ENCODE assay signal across 8 mouse cellular contexts in the genomic region with DNA sequence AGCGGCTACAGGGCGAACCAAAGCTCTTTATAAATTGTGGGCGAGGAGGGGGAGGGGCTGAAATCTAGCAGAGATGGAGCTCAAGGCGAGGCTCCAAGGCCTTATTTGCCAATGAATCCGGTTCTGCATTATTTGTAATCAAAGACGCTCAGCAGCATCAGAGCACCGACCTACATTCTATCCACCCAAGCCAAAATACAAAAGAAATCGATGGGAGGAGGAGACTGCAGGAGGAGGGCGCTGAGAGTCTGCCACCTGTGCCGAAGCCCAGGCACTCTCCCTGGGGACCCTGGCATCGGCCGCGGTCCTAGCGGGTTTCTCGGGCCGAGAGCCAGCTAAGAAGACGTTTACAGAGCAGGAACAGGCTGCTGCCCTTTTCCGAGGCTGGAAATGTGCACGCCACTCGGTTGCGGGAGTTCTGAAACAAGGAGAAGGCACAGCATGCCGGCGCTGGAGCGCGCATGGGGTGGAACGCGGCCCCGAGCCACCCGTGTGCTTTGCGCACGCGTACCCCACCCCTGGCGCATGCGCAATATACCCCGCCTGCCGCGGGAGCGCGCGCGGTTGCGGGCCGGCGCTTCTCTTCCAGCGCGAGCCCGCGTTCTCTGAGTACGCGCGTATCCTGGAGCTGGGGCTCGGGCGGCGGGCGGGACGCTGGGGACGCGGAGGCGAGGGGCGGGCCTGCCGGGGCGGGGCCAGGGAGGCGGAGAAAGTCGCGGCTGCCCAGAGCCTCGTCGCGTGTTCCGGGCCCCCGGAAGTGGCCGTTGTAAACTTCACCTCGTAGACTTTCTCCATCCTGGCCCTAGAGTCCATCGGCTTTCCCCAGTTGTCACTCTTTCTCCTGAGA. TPM values are rescaled to one million over a fixed set of nuclear protein-coding genes. Genes with fewer than 3 reads are reported as not detected.
A peak's percentile ranks its signal among the peaks of the same experiment; 100 is the strongest.
DNase-seq lines count a peak whose midpoint lies in the region; ATAC-seq and TF ChIP-seq lines count a peak whose summit lies in the region.

A gene (plus strand): TSS at position 703 of the 847 bp plus-strand sequence.

- peak; percentile 98 for DNase-seq in A20 (ENCODE audit: low read depth, low spot score)
- peak; percentile 87 for DNase-seq in liver, adult 2 months (ENCODE audit: extremely low read depth, low read depth, low spot score)
- peak; percentile 97 for DNase-seq in splenic B cell, adult 2 months (ENCODE audit: low read depth, low spot score)

- peak within 1 kb of the TSS; percentile 15 for H3ac ChIP-seq in myocyte (ENCODE audit: control insufficient read depth, insufficient read length)

- WGBS in heart, embryonic 11.5 days (ENCODE audit: insufficient replicate concordance) = under 1% methylated on average over 72 of the region's 73 CpGs
- WGBS in kidney, embryonic 16.5 days = under 1% methylated on average over 57 of the region's 73 CpGs
- under 1% methylated on average over 72 of the region's 73 CpGs for WGBS in liver, adult 2 months

- peak within 1 kb of the TSS; percentile 87 for H3K4me3 ChIP-seq in bone marrow macrophage, adult 2 months (ENCODE audit: insufficient read depth, low read length)
- peak within 1 kb of the TSS; percentile 70 for H3K4me3 ChIP-seq in embryonic fibroblast, embryonic 13.5 days (ENCODE audit: insufficient read depth, low read length)
- H3K4me3 ChIP-seq in heart, embryonic 11.5 days (ENCODE audit: low read depth, low read length) = peak within 1 kb of the TSS; percentile 81
- H3K4me3 ChIP-seq in kidney, embryonic 16.5 days (ENCODE audit: low read length) = peak within 1 kb of the TSS; percentile 82
- peak within 1 kb of the TSS; percentile 84 for H3K4me3 ChIP-seq in liver, adult 2 months (ENCODE audit: insufficient read depth, low read depth, low read length)
- H3K4me3 ChIP-seq in myocyte = peak within 1 kb of the TSS; percentile 78

- H3K4me2 ChIP-seq in heart, embryonic 11.5 days = peak within 1 kb of the TSS; percentile 94
- peak within 1 kb of the TSS; percentile 69 for H3K4me2 ChIP-seq in kidney, embryonic 16.5 days (replicated peaks; ENCODE audit: low read depth, low read length)
- peak within 1 kb of the TSS; percentile 91 for H3K4me2 ChIP-seq in myocyte (ENCODE audit: low read depth)

- no peak for TF ChIP-seq CTCF in bone marrow macrophage, adult 2 months (IDR thresholded peaks at IDR 0.05; ENCODE audit: low read depth, low read length)
- TF ChIP-seq CTCF in embryonic fibroblast, embryonic 13.5 days (IDR thresholded peaks at IDR 0.05; ENCODE audit: borderline replicate concordance, insufficient read depth, low read length) = no peak
- TF ChIP-seq CTCF in liver, adult 2 months (IDR thresholded peaks at IDR 0.05; ENCODE audit: low read depth, low read length) = no peak

- no peak; the same call in 1 of the 2 replicates for TF ChIP-seq POLR2A in bone marrow macrophage, adult 2 months (IDR thresholded peaks at IDR 0.05; ENCODE audit: borderline replicate concordance, low read depth, low read length)
- peak; percentile 95 for TF ChIP-seq POLR2A in embryonic fibroblast, embryonic 13.5 days (IDR thresholded peaks at IDR 0.05; ENCODE audit: low read depth, low read length)
- peak; percentile 61 for TF ChIP-seq POLR2A in liver, adult 2 months (IDR thresholded peaks at IDR 0.05; ENCODE audit: extremely low read depth, insufficient read depth, low read length)
- peak; percentile 96 for TF ChIP-seq POLR2A in myocyte (IDR thresholded peaks at IDR 0.05; ENCODE audit: insufficient read length, low read depth)

- peak; percentile 96 for ATAC-seq in heart, embryonic 11.5 days (replicated peaks; ENCODE audit: insufficient number of reproducible peaks, low FRiP score, low TSS enrichment)
- peak; percentile 96 for ATAC-seq in kidney, embryonic 16.5 days (ENCODE audit: low FRiP score, low TSS enrichment)

- peaks cover 7% of the 10 kb centered on the region for H3K4me1 ChIP-seq in bone marrow macrophage, adult 2 months (ENCODE audit: control insufficient read depth, insufficient read depth, low read length)
- H3K4me1 ChIP-seq in embryonic fibroblast, embryonic 13.5 days (ENCODE audit: control insufficient read depth, insufficient read depth, low read length) = peaks cover 2% of the 10 kb centered on the region
- H3K4me1 ChIP-seq in heart, embryonic 11.5 days (ENCODE audit: control insufficient read depth, insufficient read depth, low read length) = peaks cover 6% of the 10 kb centered on the region; the same call in 1 of the 2 replicates
- peaks cover 16% of the 10 kb centered on the region for H3K4me1 ChIP-seq in kidney, embryonic 16.5 days (ENCODE audit: insufficient read depth, low read length)
- 0 out of 2 replicates have a peak, but pooled peaks cover 1% of the 10 kb centered on the region for H3K4me1 ChIP-seq in liver, adult 2 months (ENCODE audit: control insufficient read depth, insufficient read depth, low read length)

- H3K9ac ChIP-seq in heart, embryonic 11.5 days (ENCODE audit: low read depth, low read length) = peak within 1 kb of the TSS; percentile 94
- H3K9ac ChIP-seq in kidney, embryonic 16.5 days (replicated peaks; ENCODE audit: low read length) = peak within 1 kb of the TSS; percentile 91
- peak within 1 kb of the TSS; percentile 81 for H3K9ac ChIP-seq in liver, adult 2 months (ENCODE audit: low read depth, low read length)

- peak within 1 kb of the TSS; percentile 56 for H3K27ac ChIP-seq in bone marrow macrophage, adult 2 months (ENCODE audit: insufficient read depth, low read depth, low read length)
- peak within 1 kb of the TSS; percentile 22 for H3K27ac ChIP-seq in embryonic fibroblast, embryonic 13.5 days (ENCODE audit: insufficient read depth, low read length)
- H3K27ac ChIP-seq in heart, embryonic 11.5 days (ENCODE audit: low read depth, low read length) = peak within 1 kb of the TSS; percentile 87
- H3K27ac ChIP-seq in kidney, embryonic 16.5 days (ENCODE audit: low read length) = peak within 1 kb of the TSS; percentile 94
- H3K27ac ChIP-seq in liver, adult 2 months (replicated peaks; ENCODE audit: insufficient read depth, low read depth, low read length) = peak within 1 kb of the TSS; percentile 86

- H3K79me2 ChIP-seq in liver, adult 2 months (ENCODE audit: control insufficient read depth, insufficient read depth, low read length) = no peaks in the 10 kb centered on the region
- no peaks in the 10 kb centered on the region for H3K79me2 ChIP-seq in myocyte (ENCODE audit: control insufficient read depth, insufficient read depth)

- H3K9me3 ChIP-seq in heart, embryonic 11.5 days (replicated peaks; ENCODE audit: control insufficient read depth, low read length) = no peaks in the 10 kb centered on the region
- H3K9me3 ChIP-seq in kidney, embryonic 16.5 days (ENCODE audit: low read length) = no peaks in the 10 kb centered on the region

- H3K27me3 ChIP-seq in heart, embryonic 11.5 days (ENCODE audit: control insufficient read depth, insufficient read depth, low read length) = no peaks in the 10 kb centered on the region
- no peaks in the 10 kb centered on the region for H3K27me3 ChIP-seq in kidney, embryonic 16.5 days (ENCODE audit: insufficient read depth, low read length)
- no peaks in the 10 kb centered on the region for H3K27me3 ChIP-seq in liver, adult 2 months (ENCODE audit: control insufficient read depth, insufficient read depth, low read length)
- H3K27me3 ChIP-seq in myocyte (ENCODE audit: control insufficient read depth, insufficient read depth, insufficient read length) = no peaks in the 10 kb centered on the region
- H3K27me3 ChIP-seq in splenic B cell, adult 2 months (ENCODE audit: control insufficient read depth, insufficient read depth, low read length, poor library complexity, severe bottlenecking) = no peaks in the 10 kb centered on the region

- no peaks in the 10 kb centered on the region for H3K36me3 ChIP-seq in heart, embryonic 11.5 days (ENCODE audit: control insufficient read depth, insufficient read depth, low read length)
- no peaks in the 10 kb centered on the region for H3K36me3 ChIP-seq in kidney, embryonic 16.5 days (ENCODE audit: insufficient read depth, low read length)
- no peaks in the 10 kb centered on the region for H3K36me3 ChIP-seq in liver, adult 2 months (ENCODE audit: control insufficient read depth, insufficient read depth, low read length)
- H3K36me3 ChIP-seq in myocyte (ENCODE audit: control insufficient read depth, insufficient read depth) = no peaks in the 10 kb centered on the region
- H3K36me3 ChIP-seq in splenic B cell, adult 2 months (ENCODE audit: control insufficient read depth, insufficient read depth, low read length, poor library complexity, severe bottlenecking) = no peaks in the 10 kb centered on the region

TF ChIP-seq in myocyte, 11 proteins besides CTCF, POLR2A, EP300 and RAD21:
- no peak for TF ChIP-seq CEBPB (IDR thresholded peaks at IDR 0.05; ENCODE audit: insufficient read depth, poor library complexity, severe bottlenecking)
- TF ChIP-seq MYOD1 (IDR thresholded peaks at IDR 0.05; ENCODE audit: control insufficient read depth in 1 of 3, insufficient read length in 2 of 3, low read depth in 2 of 3) = peak in 1 of 3 experiments; percentile 5
- no peak for TF ChIP-seq TCF12 (IDR thresholded peaks at IDR 0.05; ENCODE audit: insufficient read depth, poor library complexity, severe bottlenecking)
- no peak for TF ChIP-seq MAX (IDR thresholded peaks at IDR 0.05; ENCODE audit: low read depth)
- TF ChIP-seq MYOG (IDR thresholded peaks at IDR 0.05; ENCODE audit: control insufficient read depth in 1 of 3, insufficient read depth in 1 of 3, insufficient read length in 2 of 3, low read depth in 2 of 3) = peak in 1 of 3 experiments; percentile 3
- TF ChIP-seq USF1 (IDR thresholded peaks at IDR 0.05; ENCODE audit: low read depth) = no peak
- no peak for TF ChIP-seq REST (IDR thresholded peaks at IDR 0.05; ENCODE audit: insufficient read depth, insufficient read length)
- no peak for TF ChIP-seq E2F4 (IDR thresholded peaks at IDR 0.05; ENCODE audit: insufficient read depth)
- TF ChIP-seq POLR2AphosphoS2 (IDR thresholded peaks at IDR 0.05; ENCODE audit: insufficient read length, low read depth) = peak; percentile 97
- no peak for TF ChIP-seq TCF3 (IDR thresholded peaks at IDR 0.05; ENCODE audit: insufficient read length, low read depth)
- TF ChIP-seq SRF (IDR thresholded peaks at IDR 0.05; ENCODE audit: control insufficient read depth, insufficient read length, low read depth) = no peak

RNA-seq across cellular contexts. Expression of the gene that starts here (rescaled TPM):
- polyA plus RNA-seq in bone marrow macrophage, adult 2 months (2012; ENCODE audit: insufficient read depth, insufficient read length, missing spikeins) = 3.9 and 4.7 TPM in 2 replicates
- 2.4 TPM in 2 replicates for polyA plus RNA-seq in embryonic fibroblast, embryonic 13.5 days (2011; ENCODE audit: insufficient read length, low read depth, missing spikeins)
- polyA plus RNA-seq in heart, embryonic 11.5 days (2014; fragmentation: Nextera tagmentation; extraction: Ambion mirVana) = 2.5 and 4.9 TPM in 2 replicates
- 3.7 and 4.3 TPM in 2 replicates for polyA plus RNA-seq in kidney, embryonic 16.5 days (2015; fragmentation: Nextera tagmentation; extraction: Ambion mirVana)
- 4.4 and 6.8 TPM in 2 replicates for total RNA-seq in liver, adult 2 months (2014; rRNA removed)
- polyA plus RNA-seq in liver, adult 2 months (2012; rRNA removed) = 0.45 and 1.4 TPM in 2 replicates
- polyA plus RNA-seq in myocyte (2012; fragmentation: generic; extraction: Trizol) = 0.26 TPM

Comparison
In these comparisons a context has a peak if more than half of its experiments do, and no peak if none do; other contexts are left out.
1. Peak in every context shown above with its lines: DNase-seq, ATAC-seq, H3K4me3 ChIP-seq and H3K27ac ChIP-seq.
2. H3K27ac ChIP-seq: peak in every context shown above with its lines; median percentile 94 in kidney, embryonic 16.5 days; 87 in heart, embryonic 11.5 days; 86 in liver, adult 2 months; 56 in bone marrow macrophage, adult 2 months; 22 in embryonic fibroblast, embryonic 13.5 days.